Mouse (Mus musculus): ENCODE results near the gene Apob.
A peak's percentile ranks its signal among the peaks of the same experiment; 100 is the strongest.

Apob gene

DNA sequence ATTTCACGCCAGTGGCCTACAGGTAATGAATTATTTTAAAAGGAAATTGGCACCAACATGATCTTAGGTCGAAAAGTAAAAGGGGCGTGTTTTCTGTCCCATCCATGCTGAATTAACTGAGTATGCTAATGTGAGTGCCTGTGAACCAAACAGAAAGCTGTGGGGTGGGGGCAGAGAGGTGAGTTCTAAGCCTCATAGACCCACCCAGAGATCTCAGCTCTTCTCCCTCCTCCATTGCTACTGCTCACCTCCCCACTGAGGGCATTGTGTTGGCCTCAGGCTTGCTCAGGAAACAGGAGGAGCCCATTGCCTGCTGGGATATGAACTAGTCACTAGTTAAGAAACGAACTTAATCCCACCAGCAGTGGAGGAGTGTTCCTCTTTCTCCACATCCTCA lies 54.9 kb downstream of the Apob start:
- DNase-seq (ENCODE audit: low read depth, low spot score): no peak

- DNase-seq (ENCODE audit: low read depth, low spot score): no peak
Observed at GRCm38 (mm10) chr12:8038081-8038730, 60.8 kb downstream of the Apob start.

DNA sequence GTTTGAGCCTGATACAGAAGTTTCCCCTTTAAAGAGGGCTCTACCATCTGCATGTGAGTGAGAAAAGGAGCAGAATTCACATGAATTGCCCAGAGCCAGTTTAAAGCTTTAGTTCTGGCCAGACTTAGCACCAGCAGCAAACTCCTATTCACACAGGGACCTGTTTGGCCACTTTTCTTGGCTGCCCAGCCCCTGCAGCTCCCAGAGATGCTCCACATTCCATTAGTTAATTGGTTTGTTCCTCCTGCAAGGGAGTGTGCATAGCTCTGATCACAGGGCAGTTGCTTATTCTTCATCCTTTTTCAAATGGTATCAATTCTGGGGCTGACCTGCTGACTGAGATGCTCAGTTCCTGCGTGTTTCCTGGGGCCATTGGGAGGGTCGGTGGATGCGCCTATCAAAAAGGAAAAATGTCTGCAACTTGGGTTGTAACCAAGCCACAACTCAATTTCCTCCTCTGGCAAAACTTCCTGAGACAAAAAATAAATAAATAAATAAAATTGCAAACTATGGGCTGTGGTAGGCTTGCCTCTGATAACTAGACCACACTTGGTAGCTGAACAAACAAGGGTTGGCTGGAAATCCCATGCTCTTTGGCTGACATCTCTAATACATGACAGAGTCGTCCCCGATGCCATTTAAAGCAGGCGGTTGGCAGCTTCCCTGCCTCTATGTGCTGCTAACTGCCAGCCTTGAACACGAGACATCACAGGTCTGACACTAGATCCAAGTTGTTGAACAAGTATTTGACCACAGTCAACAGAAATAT lies 65.4 kb downstream of the Apob start:
- DNase-seq (ENCODE audit: low read depth, low spot score): no peak

DNA sequence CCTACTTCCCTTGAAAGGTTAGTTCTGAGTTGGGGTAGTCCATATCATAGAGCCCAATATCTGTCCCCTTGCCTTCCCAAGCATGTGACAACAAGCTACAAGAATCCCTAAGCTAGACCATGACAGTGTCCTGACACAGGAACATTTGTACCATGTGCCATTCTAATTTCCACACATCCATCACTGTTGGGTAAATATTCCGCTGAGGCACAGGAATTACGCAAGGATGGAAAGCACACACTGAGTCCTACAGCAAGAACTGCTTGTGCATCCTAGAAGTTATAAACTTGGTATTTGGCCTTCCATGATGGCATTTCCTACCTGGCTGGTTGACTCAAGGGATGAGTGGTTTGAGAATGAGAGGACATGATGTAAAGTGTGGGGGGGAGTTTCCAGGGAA lies 69.6 kb downstream of the Apob start:
- DNase-seq (ENCODE audit: low read depth, low spot score): no peak

DNA sequence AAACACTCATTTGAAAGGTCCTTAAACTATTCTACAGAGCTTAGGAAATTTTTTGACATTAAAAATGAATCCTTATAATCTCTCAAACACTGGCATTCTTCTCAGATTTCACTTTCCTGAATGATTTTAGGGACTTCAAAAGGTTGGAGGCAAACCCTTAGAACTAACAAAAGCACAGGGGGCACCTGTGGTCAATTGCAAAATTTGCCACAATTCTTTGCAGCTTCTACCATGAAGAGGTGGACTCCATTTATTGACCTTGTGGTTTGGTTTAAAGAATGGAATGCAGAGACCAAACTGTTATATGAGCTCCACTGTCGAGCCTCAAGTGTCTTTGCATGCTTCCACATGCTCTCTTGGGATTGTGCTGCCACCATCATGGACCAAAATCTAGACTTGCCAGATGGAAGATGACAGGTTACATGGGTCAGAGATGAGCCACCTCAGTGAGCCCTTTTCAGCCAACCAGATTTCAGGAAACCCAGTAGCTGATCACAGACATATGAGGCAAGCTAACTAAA lies 70.4 kb downstream of the Apob start:
- DNase-seq (ENCODE audit: low read depth, low spot score): no peak

GRCm38 (mm10) chr12:8056001-8056640 lies 78.7 kb downstream of the Apob start:
- no peak for DNase-seq (ENCODE audit: low read depth, low spot score)

DNA sequence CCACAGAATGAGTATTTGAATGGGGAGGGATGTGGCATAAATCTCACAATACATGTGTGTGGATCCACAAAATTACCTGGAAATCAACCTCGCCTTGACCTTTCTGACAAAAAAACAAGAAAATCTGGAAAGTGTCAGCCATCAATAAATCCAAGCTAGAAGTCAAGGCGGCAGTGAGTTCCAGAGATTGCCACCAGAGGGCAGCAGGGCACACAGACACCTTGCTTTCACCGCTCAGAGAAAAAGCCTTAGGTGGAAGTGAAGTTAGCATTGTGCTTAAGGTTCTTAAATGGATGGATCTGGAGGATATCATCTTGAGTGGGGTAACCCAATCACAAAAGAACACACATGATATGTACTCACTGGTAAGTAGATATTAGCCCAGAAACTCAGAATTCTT lies 82.1 kb downstream of the Apob start:
- peak; percentile 8 for DNase-seq (ENCODE audit: low read depth, low spot score)

- DNase-seq (ENCODE audit: low read depth, low spot score): no peak
Observed at GRCm38 (mm10) chr12:8063363-8064065, 86.1 kb downstream of the Apob start.

Data from brain, embryonic 18.5 days (tissue).